Mouse (Mus musculus): ENCODE results near the gene Carmil1. TPM values are rescaled to one million over a fixed set of nuclear protein-coding genes. Genes with fewer than 3 reads are reported as not detected.
A peak's percentile ranks its signal among the peaks of the same experiment; 100 is the strongest.

The Carmil1 gene
- polyA plus RNA-seq, 1 experiment = 9.8 TPM

DNA sequence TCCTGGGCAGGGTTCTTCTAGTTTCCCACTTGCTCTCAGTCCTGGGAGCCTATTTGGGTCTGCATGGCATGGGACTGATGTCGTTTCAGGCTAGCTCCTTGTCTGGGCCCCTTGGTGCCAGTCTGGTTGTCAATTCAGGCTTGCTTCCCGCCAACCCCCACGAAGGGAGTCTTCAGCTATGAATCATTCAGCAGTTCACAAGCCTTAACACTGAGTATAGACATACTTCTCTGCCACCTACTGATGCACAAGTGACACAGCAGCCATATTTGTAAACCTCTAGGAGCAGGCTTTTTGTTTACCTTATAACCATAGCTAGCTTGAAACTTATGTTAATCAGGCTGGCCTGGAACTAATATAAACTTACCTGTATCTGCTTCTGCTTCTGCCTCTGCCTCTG, 36.0 kb upstream of the Carmil1 start:
- Histone ChIP-seq H3K36me3 (ENCODE audit: control insufficient read depth, insufficient read depth, low read length) (no peaks in the 10 kb centered on the region), H3K27ac (ENCODE audit: insufficient read depth, low read depth, low read length) (no peak overlapping the region), H3K4me3 (ENCODE audit: low read depth, low read length) (no peak overlapping the region), H3K27me3 (ENCODE audit: control insufficient read depth, insufficient read depth, low read length) (no peaks in the 10 kb centered on the region), H3K4me1 (ENCODE audit: control insufficient read depth, insufficient read depth, insufficient read length, low read length) (no peaks in the 10 kb centered on the region)
- 56% methylated on average over 3 of the region's 3 CpGs for WGBS
- no peak for TF ChIP-seq POLR2A (IDR thresholded peaks at IDR 0.05; ENCODE audit: low read depth, low read length)
- TF ChIP-seq CTCF (IDR thresholded peaks at IDR 0.05; ENCODE audit: extremely low read depth, insufficient read length, insufficient replicate concordance, low read depth, low read length) = no peak

DNA sequence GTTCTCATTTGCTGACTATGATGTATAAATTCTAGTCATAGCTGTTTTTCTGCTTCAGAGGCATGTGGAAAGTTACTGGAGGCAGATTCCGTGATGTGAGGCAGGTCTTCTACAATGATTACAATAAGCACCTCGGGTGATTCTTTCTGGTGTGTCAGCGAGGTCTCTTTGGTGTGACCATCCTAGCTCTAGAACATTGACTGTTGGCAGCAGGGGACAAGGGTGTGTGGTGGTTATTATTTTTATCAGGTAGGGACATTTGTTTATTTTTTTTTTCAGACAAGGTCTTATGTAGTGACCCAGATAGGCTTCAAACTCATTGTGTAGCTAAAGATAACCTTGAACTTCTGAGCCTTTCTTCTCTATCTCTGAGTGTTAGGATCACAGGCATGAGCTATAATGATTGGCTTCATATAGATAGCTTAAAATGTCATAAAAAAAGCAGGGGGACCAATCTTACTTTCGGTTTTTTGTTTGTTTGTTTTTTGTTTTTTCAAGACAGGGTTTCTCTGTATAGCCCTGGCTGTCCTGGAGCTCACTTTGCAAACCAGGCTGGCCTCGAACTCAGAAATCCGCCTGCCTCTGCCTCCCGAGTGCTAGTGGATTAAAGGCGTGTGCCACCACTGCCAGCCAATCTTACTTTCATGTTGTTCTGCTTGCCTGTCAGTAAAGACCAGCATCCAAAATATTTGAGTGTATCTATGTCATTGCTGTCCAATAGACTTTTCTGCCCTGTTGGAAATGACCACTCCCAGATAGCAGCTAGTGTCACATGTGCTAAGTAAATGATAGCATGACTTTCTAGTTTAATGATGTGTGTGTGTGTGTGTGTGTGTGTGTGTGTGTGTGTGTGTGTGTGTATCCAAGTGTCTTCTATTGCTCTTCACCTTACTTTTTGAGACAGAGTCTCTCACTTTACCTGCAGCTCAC, 30.7 kb upstream of the Carmil1 start:
- TF ChIP-seq CTCF (IDR thresholded peaks at IDR 0.05; ENCODE audit: extremely low read depth, insufficient read length, insufficient replicate concordance, low read depth, low read length) (no peak), POLR2A (IDR thresholded peaks at IDR 0.05; ENCODE audit: low read depth, low read length) (no peak)
- Histone ChIP-seq H3K27ac (ENCODE audit: insufficient read depth, low read depth, low read length) (no peak overlapping the region), H3K36me3 (ENCODE audit: control insufficient read depth, insufficient read depth, low read length) (no peaks in the 10 kb centered on the region), H3K4me1 (ENCODE audit: control insufficient read depth, insufficient read depth, insufficient read length, low read length) (no peaks in the 10 kb centered on the region), H3K27me3 (ENCODE audit: control insufficient read depth, insufficient read depth, low read length) (no peaks in the 10 kb centered on the region), H3K4me3 (ENCODE audit: low read depth, low read length) (no peak overlapping the region)
- WGBS = 78% methylated on average over 8 of the region's 8 CpGs

DNA sequence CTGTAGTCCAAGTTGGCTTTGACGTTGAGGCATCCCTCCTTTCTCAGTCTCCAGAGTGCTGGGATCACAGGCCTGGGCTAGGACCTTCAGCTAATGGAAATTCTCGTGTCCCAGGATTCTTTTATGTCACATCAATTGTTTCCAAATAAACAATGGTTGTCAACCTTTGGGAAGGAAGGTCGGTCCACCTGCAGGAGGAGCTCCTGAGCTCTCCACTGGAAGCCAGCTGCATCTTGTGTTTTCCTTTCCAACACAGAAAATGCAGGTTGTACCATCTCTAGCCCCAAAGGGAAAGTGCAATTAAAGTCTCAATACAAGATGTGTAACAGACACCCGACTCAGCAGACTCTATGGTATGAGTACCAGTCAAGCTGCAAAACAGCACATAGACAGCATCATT, 25.7 kb upstream of the Carmil1 start:
- no peaks in the 10 kb centered on the region for H3K36me3 ChIP-seq (ENCODE audit: control insufficient read depth, insufficient read depth, low read length)
- no peak overlapping the region for H3K4me3 ChIP-seq (ENCODE audit: low read depth, low read length)
- no peaks in the 10 kb centered on the region for H3K27me3 ChIP-seq (ENCODE audit: control insufficient read depth, insufficient read depth, low read length)
- H3K4me1 ChIP-seq (ENCODE audit: control insufficient read depth, insufficient read depth, insufficient read length, low read length) = no peaks in the 10 kb centered on the region
- no peak for TF ChIP-seq POLR2A (IDR thresholded peaks at IDR 0.05; ENCODE audit: low read depth, low read length)
- TF ChIP-seq CTCF (IDR thresholded peaks at IDR 0.05; ENCODE audit: extremely low read depth, insufficient read length, insufficient replicate concordance, low read depth, low read length) = no peak
- no peak overlapping the region for H3K27ac ChIP-seq (ENCODE audit: insufficient read depth, low read depth, low read length)
- whole genome bisulfite sequencing = 47% methylated on average over 4 of the region's 4 CpGs

DNA sequence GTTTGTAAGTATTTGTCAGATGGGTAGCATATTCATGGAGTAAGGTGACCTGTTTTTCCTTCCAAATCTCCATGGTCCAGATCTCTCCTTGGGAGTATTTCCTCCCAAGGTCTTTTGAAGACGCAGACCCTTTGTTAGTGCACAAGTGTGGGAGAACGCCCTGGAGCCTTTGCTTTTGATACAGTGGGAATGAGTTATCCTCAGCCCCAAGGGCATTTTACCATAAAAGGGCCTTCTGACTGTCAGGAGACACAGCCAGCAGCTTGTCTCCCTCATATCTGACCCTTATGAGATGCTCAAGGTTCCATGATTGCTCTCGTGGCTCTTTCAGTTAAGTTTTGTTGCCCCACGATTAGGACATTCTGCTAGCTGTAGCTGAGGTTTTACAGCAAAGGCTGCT, 24.9 kb upstream of the Carmil1 start:
- Histone ChIP-seq H3K36me3 (ENCODE audit: control insufficient read depth, insufficient read depth, low read length) (no peaks in the 10 kb centered on the region), H3K27me3 (ENCODE audit: control insufficient read depth, insufficient read depth, low read length) (no peaks in the 10 kb centered on the region), H3K4me3 (ENCODE audit: low read depth, low read length) (no peak overlapping the region), H3K27ac (ENCODE audit: insufficient read depth, low read depth, low read length) (no peak overlapping the region), H3K4me1 (ENCODE audit: control insufficient read depth, insufficient read depth, insufficient read length, low read length) (no peaks in the 10 kb centered on the region)
- TF ChIP-seq CTCF (IDR thresholded peaks at IDR 0.05; ENCODE audit: extremely low read depth, insufficient read length, insufficient replicate concordance, low read depth, low read length) (no peak), POLR2A (IDR thresholded peaks at IDR 0.05; ENCODE audit: low read depth, low read length) (no peak)
- 87% methylated on average over 4 of the region's 4 CpGs for WGBS

DNA sequence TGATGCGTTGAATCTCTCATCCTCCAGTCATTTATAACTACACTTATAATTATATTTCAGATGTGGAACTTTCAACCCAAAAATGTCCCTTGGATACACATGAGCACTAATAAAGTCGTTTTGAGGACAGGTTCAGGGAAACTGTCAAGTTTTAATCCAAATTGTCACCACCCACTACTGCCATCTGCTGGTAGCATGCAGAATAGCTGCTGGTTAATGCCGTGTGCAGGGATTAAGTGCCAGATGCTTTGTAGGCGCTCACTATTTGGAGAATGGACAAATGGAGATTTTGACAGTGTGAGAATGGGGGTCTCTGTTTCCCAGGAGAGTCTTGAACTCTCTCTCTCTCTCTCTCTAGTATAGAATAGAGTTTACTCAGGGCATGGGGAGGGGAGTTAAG, 16.7 kb upstream of the Carmil1 start:
- H3K27ac ChIP-seq (ENCODE audit: insufficient read depth, low read depth, low read length) = no peak overlapping the region
- TF ChIP-seq CTCF (IDR thresholded peaks at IDR 0.05; ENCODE audit: extremely low read depth, insufficient read length, insufficient replicate concordance, low read depth, low read length) = peak; percentile 51; the same call in 1 of the 2 replicates
- TF ChIP-seq POLR2A (IDR thresholded peaks at IDR 0.05; ENCODE audit: low read depth, low read length) = no peak
- H3K4me3 ChIP-seq (ENCODE audit: low read depth, low read length) = no peak overlapping the region
- no peaks in the 10 kb centered on the region for H3K36me3 ChIP-seq (ENCODE audit: control insufficient read depth, insufficient read depth, low read length)
- 15% methylated on average over 4 of the region's 4 CpGs for WGBS
- H3K4me1 ChIP-seq (ENCODE audit: control insufficient read depth, insufficient read depth, insufficient read length, low read length) = peaks cover 5% of the 10 kb centered on the region; the same call in 1 of the 2 replicates
- H3K27me3 ChIP-seq (ENCODE audit: control insufficient read depth, insufficient read depth, low read length) = no peaks in the 10 kb centered on the region

DNA sequence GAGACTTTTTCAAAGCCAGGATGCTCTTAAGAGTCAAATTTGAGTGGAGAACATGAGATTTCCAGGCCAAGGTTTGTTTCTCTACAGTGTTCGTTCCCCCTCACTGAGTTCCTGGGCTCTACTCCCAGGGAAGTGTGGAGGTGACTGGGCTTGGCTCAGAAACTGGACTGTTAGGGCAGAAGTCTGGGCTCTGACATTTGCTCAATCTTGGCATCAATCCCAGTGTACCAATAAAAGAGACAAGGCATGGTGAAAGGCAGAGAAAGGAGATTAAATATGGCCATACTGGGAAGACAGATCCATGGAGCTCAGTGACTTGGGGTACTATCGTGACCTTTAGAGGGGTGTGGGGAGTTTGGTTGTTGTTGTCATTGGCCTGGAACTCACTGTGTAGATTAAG, 6.8 kb upstream of the Carmil1 start:
- Histone ChIP-seq H3K36me3 (ENCODE audit: control insufficient read depth, insufficient read depth, low read length) (no peaks in the 10 kb centered on the region), H3K4me1 (ENCODE audit: control insufficient read depth, insufficient read depth, insufficient read length, low read length) (no peaks in the 10 kb centered on the region), H3K27me3 (ENCODE audit: control insufficient read depth, insufficient read depth, low read length) (no peaks in the 10 kb centered on the region), H3K4me3 (ENCODE audit: low read depth, low read length) (no peak overlapping the region), H3K27ac (ENCODE audit: insufficient read depth, low read depth, low read length) (no peak overlapping the region)
- TF ChIP-seq CTCF (IDR thresholded peaks at IDR 0.05; ENCODE audit: extremely low read depth, insufficient read length, insufficient replicate concordance, low read depth, low read length) (no peak), POLR2A (IDR thresholded peaks at IDR 0.05; ENCODE audit: low read depth, low read length) (no peak)
- WGBS = 32% methylated on average over 2 of the region's 2 CpGs

DNA sequence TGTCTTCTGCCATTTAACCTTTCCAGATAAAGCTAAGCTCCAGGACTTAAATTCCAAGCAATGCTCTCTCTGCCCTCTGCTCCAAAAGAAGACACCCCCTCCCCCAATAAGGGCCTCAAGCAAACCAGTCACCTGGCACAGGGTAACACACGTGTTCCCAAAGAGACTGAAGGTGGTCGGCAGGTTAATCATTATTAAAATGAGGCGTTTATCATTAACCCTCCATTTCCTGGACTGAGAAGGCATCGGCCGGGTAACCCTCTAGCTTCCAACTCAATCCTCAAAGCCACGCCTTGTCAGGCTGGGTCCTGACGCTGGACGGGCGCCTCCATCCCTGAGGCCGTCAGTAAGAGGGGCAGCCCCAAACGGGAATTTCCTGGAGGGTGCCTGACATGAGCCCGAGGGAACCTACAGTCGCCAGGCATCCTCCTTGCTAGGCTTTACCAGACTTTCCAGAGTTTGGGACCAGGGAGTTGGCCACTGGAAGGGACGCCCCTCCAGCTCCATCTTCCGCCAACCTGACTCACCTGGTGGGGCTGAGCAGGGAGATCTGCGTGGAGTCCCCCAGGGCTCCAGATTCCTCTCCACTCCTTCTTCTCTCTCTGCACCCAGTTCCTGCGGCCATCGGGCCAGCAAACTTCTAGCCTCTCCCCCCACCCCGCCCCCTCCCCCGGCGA, 695 bp downstream of the Carmil1 start:
- Histone ChIP-seq H3K4me1 (ENCODE audit: control insufficient read depth, insufficient read depth, insufficient read length, low read length) (peaks cover 7% of the 10 kb centered on the region), H3K27ac (ENCODE audit: insufficient read depth, low read depth, low read length) (peak overlapping the region; percentile 79), H3K36me3 (ENCODE audit: control insufficient read depth, insufficient read depth, low read length) (peaks cover 8% of the 10 kb centered on the region; the same call in 1 of the 2 replicates), H3K27me3 (ENCODE audit: control insufficient read depth, insufficient read depth, low read length) (no peaks in the 10 kb centered on the region), H3K4me3 (ENCODE audit: low read depth, low read length) (peak overlapping the region; percentile 86)
- 3% methylated on average over 21 of the region's 21 CpGs for WGBS
- TF ChIP-seq CTCF (IDR thresholded peaks at IDR 0.05; ENCODE audit: extremely low read depth, insufficient read length, insufficient replicate concordance, low read depth, low read length) (no peak), POLR2A (IDR thresholded peaks at IDR 0.05; ENCODE audit: low read depth, low read length) (no peak)
